7 mouse cellular contexts compared by ENCODE assay signal in the genomic region with DNA sequence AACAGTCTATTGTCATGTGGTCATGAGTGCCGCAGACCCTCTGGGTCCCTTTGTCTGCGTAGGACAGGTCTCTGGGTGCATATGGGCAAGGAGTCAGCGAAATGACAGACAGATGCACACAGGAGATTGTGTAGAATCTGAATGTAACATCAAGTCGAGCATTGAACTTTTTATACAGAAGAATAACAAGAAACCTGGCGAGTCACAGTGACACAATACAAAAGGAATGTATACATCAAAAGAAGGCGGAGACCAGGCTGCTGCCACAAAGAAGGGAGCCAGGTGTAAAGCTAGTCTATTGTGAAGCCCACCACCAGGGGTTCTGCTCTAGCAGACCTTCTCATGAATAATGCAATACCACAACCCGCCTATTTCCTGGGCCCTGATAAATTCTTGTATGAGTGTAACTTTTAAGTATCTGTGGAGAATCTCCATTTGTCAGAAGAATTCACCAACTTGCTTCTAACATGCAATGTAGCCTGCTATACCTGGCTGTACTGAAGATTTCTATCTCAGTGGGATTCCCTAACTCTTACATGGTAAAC.
DNase-seq lines count a peak whose midpoint lies in the region; TF ChIP-seq lines count a peak whose summit lies in the region.
"Not testable (repeated sequence)": the region's sequence is repeated elsewhere in the genome, so short reads cannot be mapped to it uniquely, and the experiment has no call there.

No protein-coding gene starts in this region.

- not testable (repeated sequence) for TF ChIP-seq EP300 in ES-Bruce4 (IDR thresholded peaks at IDR 0.05; ENCODE audit: insufficient read depth, low read depth, low read length)

- not testable (repeated sequence) for H3K4me1 ChIP-seq in ES-Bruce4 (ENCODE audit: control insufficient read depth, insufficient read depth, low read length); ES-E14 (ENCODE audit: control insufficient read depth in 2 of 2, insufficient read depth in 2 of 2, low read length in 2 of 2, poor library complexity in 1 of 2)

- not testable (repeated sequence) for H3K36me3 ChIP-seq in ES-Bruce4 (ENCODE audit: control insufficient read depth, insufficient read depth, low read length, poor library complexity, severe bottlenecking); ES-E14 (ENCODE audit: control insufficient read depth, insufficient read depth, low read length, poor library complexity, severe bottlenecking)

- in situ Hi-C loops in ES-E14 (cut with MboI; ENCODE audit: low sequenced_read_pairs in 2 of 2, unreplicated experiment in 2 of 2) = not testable (repeated sequence)

- not testable (repeated sequence) for TF ChIP-seq POLR2A in ES-Bruce4 (IDR thresholded peaks at IDR 0.05; ENCODE audit: insufficient read depth, low read length)

- not testable (repeated sequence) for H3K9ac ChIP-seq in ES-Bruce4 (ENCODE audit: low read depth, poor library complexity, severe bottlenecking); ES-E14 (ENCODE audit: insufficient read depth, low read depth, low read length, poor library complexity, severe bottlenecking)

- H3K27ac ChIP-seq in ES-Bruce4 (ENCODE audit: insufficient read depth, low read length) (peak overlapping the region; percentile 13; the same call in 1 of the 2 replicates), ES-E14 (ENCODE audit: insufficient read depth, low read depth, low read length, poor library complexity, severe bottlenecking) (peak overlapping the region; percentile 100)

- peaks cover 37% of the 10 kb centered on the region for H3K9me3 ChIP-seq in ES-Bruce4 (replicated peaks; ENCODE audit: control insufficient read depth, insufficient read depth, low read length, poor library complexity, severe bottlenecking)
- H3K9me3 ChIP-seq in ES-E14 (ENCODE audit: control insufficient read depth, insufficient read depth, low read depth, low read length) = not testable (repeated sequence)

- H3K4me3 ChIP-seq in ES-Bruce4 (ENCODE audit: low read depth, low read length); ES-E14 (ENCODE audit: insufficient read depth in 1 of 2, low read depth in 1 of 2, low read length in 2 of 2, poor library complexity in 1 of 2, severe bottlenecking in 1 of 2): not testable (repeated sequence)

- TF ChIP-seq CTCF in ES-Bruce4 (IDR thresholded peaks at IDR 0.05; ENCODE audit: low read depth, low read length) = not testable (repeated sequence)

- H3K27me3 ChIP-seq in ES-Bruce4 (ENCODE audit: control insufficient read depth, insufficient read depth, low read length, poor library complexity, severe bottlenecking) = not testable (repeated sequence)

- DNase-seq in 3T3-L1 (ENCODE audit: low read depth, low spot score) = peak; percentile 39
- peak; percentile 87 for DNase-seq in ES-CJ7 (ENCODE audit: low read depth, low spot score)
- DNase-seq in ES-E14 (ENCODE audit: low read depth, low spot score) = peak; percentile 54
- DNase-seq in R1 (ENCODE audit: low read depth, low spot score) = peak; percentile 98
- DNase-seq in ZHBTc4 (ENCODE audit: low read depth, low spot score) = peak; percentile 91
- DNase-seq in heart, adult 11 months = peak; percentile 17

TF ChIP-seq in ES-E14, 5 proteins besides CTCF, POLR2A, EP300 and RAD21:
- peak; percentile 67; the same call in 1 of the 2 replicates for TF ChIP-seq MAFK (IDR thresholded peaks at IDR 0.05; ENCODE audit: insufficient read depth, low read depth, low read length)

Comparison
In these comparisons a context has a peak if more than half of its experiments do, and no peak if none do; other contexts are left out.
1. DNase-seq: peak in every context shown above with its lines; median percentile 98 in R1; 91 in ZHBTc4; 87 in ES-CJ7; 54 in ES-E14; 39 in 3T3-L1; 17 in heart, adult 11 months.